Mouse (Mus musculus) kidney, adult 2 months (tissue): ENCODE results near the gene Cnih4.

ENCODE experiments used
- CTCF ChIP-seq: fragments of 200-500 bp; conservative IDR thresholded peaks from 2 replicates; pipeline ENCODE4 v1.5.1; 2011; ENCODE audit warnings: low read depth, mild to moderate bottlenecking, control low read depth, low read length, moderate library complexity, mixed read lengths; ENCODE audit not compliant: insufficient read depth, insufficient read length
- POLR2A ChIP-seq: fragments of 200-500 bp; IDR thresholded peaks from one replicate; pipeline ENCODE4 v1.6.1; 2011; ENCODE audit warnings: low read depth, low read length, control low read depth

- TF ChIP-seq POLR2A (no peak), CTCF (no peak)
Measured at GRCm38 (mm10) chr1:181149373-181150017, 5.0 kb downstream of the Cnih4 start.
